Mouse (Mus musculus): Measurements from ENCODE around the gene Nek1.

The Nek1 gene

GRCm38 (mm10) chr8:60992910-60993638 lies at the start of gene Nek1:
Nek1 (plus strand) TSS chr8:60993195.
- peak; percentile 97 for DNase-seq (ENCODE audit: low read depth, low spot score)

GRCm38 (mm10) chr8:60947503-60947902 lies 45.5 kb upstream of the Nek1 start:
- no peak for DNase-seq (ENCODE audit: low read depth, low spot score)

GRCm38 (mm10) chr8:60949859-60950258 lies 43.1 kb upstream of the Nek1 start:
- no peak for DNase-seq (ENCODE audit: low read depth, low spot score)

GRCm38 (mm10) chr8:60951271-60951670 lies 41.7 kb upstream of the Nek1 start:
- DNase-seq (ENCODE audit: low read depth, low spot score): no peak

- no peak for DNase-seq (ENCODE audit: low read depth, low spot score)
Measured at GRCm38 (mm10) chr8:60951757-60952156, 41.2 kb upstream of the Nek1 start.

- no peak for DNase-seq (ENCODE audit: low read depth, low spot score)
Measured at GRCm38 (mm10) chr8:60952803-60953202, 40.2 kb upstream of the Nek1 start.

- DNase-seq (ENCODE audit: low read depth, low spot score): peak; percentile 93
Measured at GRCm38 (mm10) chr8:60954281-60955014, 38.5 kb upstream of the Nek1 start.

GRCm38 (mm10) chr8:60956847-60957246 lies 36.1 kb upstream of the Nek1 start:
- peak; percentile 72 for DNase-seq (ENCODE audit: low read depth, low spot score)

- DNase-seq (ENCODE audit: low read depth, low spot score): no peak
Measured at GRCm38 (mm10) chr8:60962763-60963162, 30.2 kb upstream of the Nek1 start.

GRCm38 (mm10) chr8:60963931-60964330 lies 29.1 kb upstream of the Nek1 start:
- no peak for DNase-seq (ENCODE audit: low read depth, low spot score)

GRCm38 (mm10) chr8:60964518-60964917 lies 28.5 kb upstream of the Nek1 start:
- no peak for DNase-seq (ENCODE audit: low read depth, low spot score)

- DNase-seq (ENCODE audit: low read depth, low spot score): no peak
Measured at GRCm38 (mm10) chr8:60965306-60965705, 27.7 kb upstream of the Nek1 start.

GRCm38 (mm10) chr8:60965741-60966140 lies 27.3 kb upstream of the Nek1 start:
- no peak for DNase-seq (ENCODE audit: low read depth, low spot score)

GRCm38 (mm10) chr8:60969091-60969490 lies 23.9 kb upstream of the Nek1 start:
- no peak for DNase-seq (ENCODE audit: low read depth, low spot score)

- no peak for DNase-seq (ENCODE audit: low read depth, low spot score)
Measured at GRCm38 (mm10) chr8:60971808-60972207, 21.2 kb upstream of the Nek1 start.

GRCm38 (mm10) chr8:60973448-60973847 lies 19.5 kb upstream of the Nek1 start:
- no peak for DNase-seq (ENCODE audit: low read depth, low spot score)

- DNase-seq (ENCODE audit: low read depth, low spot score): no peak
Measured at GRCm38 (mm10) chr8:60974837-60975236, 18.2 kb upstream of the Nek1 start.

- DNase-seq (ENCODE audit: low read depth, low spot score): no peak
Measured at GRCm38 (mm10) chr8:60976818-60977217, 16.2 kb upstream of the Nek1 start.

GRCm38 (mm10) chr8:60978496-60978895 lies 14.5 kb upstream of the Nek1 start:
- DNase-seq (ENCODE audit: low read depth, low spot score): no peak

GRCm38 (mm10) chr8:60981388-60981787 lies 11.6 kb upstream of the Nek1 start:
- DNase-seq (ENCODE audit: low read depth, low spot score): no peak

- DNase-seq (ENCODE audit: low read depth, low spot score): peak; percentile 99
Measured at GRCm38 (mm10) chr8:60982701-60983687, 10.0 kb upstream of the Nek1 start, which contains the start of gene Clcn3. Clcn3 (minus strand) TSS chr8:60983300.

- peak; percentile 58 for DNase-seq (ENCODE audit: low read depth, low spot score)
Measured at GRCm38 (mm10) chr8:60983688-60984079, 9.3 kb upstream of the Nek1 start.

All from c-Kit-negative CD71-positive TER-119-positive erythroid progenitor cells, embryonic 14.5 days (primary cell).